Mouse (Mus musculus): ENCODE results near the gene Gse1. TPM values are rescaled to one million over a fixed set of nuclear protein-coding genes. Genes with fewer than 3 reads are reported as not detected.

Gene Gse1
- polyA plus RNA-seq, 1 experiment, result 52.4 TPM

GRCm38 (mm10) chr8:120518736-120519534 lies 290.7 kb downstream of the Gse1 start:
- no peak for TF ChIP-seq POLR2A (IDR thresholded peaks at IDR 0.05; ENCODE audit: borderline replicate concordance, insufficient read depth, low read length)
- no peaks in the 10 kb centered on the region for H3K27me3 ChIP-seq (ENCODE audit: control insufficient read depth, insufficient read depth, low read length)
- H3K4me1 ChIP-seq (ENCODE audit: control insufficient read depth, insufficient read depth, low read length), result peaks cover 59% of the 10 kb centered on the region
- H3K27ac ChIP-seq (ENCODE audit: insufficient read depth, low read length), result no peak overlapping the region
- DNase-seq, result no peak
- H3K4me3 ChIP-seq (replicated peaks; ENCODE audit: insufficient read depth, low read depth, low read length), result no peak overlapping the region
- WGBS, result 66% methylated on average over 14 of the region's 14 CpGs

GRCm38 (mm10) chr8:120520287-120520686 lies 292.0 kb downstream of the Gse1 start:
- no peak for DNase-seq
- Histone ChIP-seq H3K4me1 (ENCODE audit: control insufficient read depth, insufficient read depth, low read length) (peaks cover 53% of the 10 kb centered on the region), H3K27me3 (ENCODE audit: control insufficient read depth, insufficient read depth, low read length) (no peaks in the 10 kb centered on the region), H3K4me3 (replicated peaks; ENCODE audit: insufficient read depth, low read depth, low read length) (no peak overlapping the region), H3K27ac (ENCODE audit: insufficient read depth, low read length) (peak overlapping the region; percentile 2)
- WGBS, result 61% methylated on average over 15 of the region's 15 CpGs
- TF ChIP-seq CTCF (IDR thresholded peaks at IDR 0.05; ENCODE audit: borderline replicate concordance, insufficient read depth, low read depth, low read length), result no peak
- no peak for TF ChIP-seq POLR2A (IDR thresholded peaks at IDR 0.05; ENCODE audit: borderline replicate concordance, insufficient read depth, low read length)

DNA sequence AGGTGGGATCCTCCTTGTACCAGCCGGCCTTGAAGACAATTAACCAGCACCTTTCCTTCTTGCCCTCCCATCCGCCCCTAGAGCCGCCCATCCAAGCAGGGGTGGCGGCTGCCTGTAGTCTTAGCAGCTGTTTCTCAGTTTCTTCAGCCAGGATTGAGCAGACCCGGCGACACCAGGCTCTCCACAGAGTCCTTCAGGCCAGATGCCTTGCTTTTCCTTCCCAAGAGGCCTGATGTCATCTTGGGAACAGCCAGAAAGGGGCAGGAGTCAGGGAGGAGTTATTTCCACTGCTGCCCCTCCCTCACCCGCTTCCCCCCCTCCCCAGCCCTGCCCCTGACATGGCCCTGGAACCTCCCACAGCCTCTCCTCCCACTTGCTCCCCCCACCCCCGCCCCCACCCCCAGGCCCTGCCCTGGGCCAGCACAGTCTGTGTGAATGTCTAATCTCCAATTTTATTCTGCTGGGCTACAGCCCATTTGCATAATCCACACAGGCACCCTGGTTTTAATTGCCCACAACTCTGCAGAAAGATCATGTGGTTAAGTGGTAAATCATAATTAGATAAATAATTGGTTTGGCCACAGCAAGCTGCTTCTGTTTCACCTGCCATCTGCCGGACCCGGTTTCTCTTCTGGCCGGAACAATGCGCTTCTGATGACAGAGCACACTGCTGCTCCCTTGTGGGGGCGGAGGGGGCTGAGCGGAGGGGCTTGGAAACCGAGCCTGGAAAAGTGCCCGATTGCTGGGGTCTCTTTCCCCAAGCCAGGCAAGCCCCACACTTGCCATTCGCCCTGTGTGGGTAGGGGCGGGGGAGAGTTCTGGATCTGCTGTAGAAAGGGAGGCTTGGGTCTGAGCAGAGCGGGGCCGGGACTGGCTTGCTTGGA lies 292.7 kb downstream of the Gse1 start:
- WGBS, result 7% methylated on average over 20 of the region's 20 CpGs
- Histone ChIP-seq H3K4me3 (replicated peaks; ENCODE audit: insufficient read depth, low read depth, low read length) (peak overlapping the region; percentile 27), H3K27me3 (ENCODE audit: control insufficient read depth, insufficient read depth, low read length) (no peaks in the 10 kb centered on the region), H3K4me1 (ENCODE audit: control insufficient read depth, insufficient read depth, low read length) (peaks cover 60% of the 10 kb centered on the region), H3K27ac (ENCODE audit: insufficient read depth, low read length) (peak overlapping the region; percentile 56)
- TF ChIP-seq POLR2A (IDR thresholded peaks at IDR 0.05; ENCODE audit: borderline replicate concordance, insufficient read depth, low read length) (no peak), CTCF (IDR thresholded peaks at IDR 0.05; ENCODE audit: borderline replicate concordance, insufficient read depth, low read depth, low read length) (peak; percentile 44; the same call in 1 of the 2 replicates)
- peak; percentile 83 to 89 for DNase-seq

GRCm38 (mm10) chr8:120521591-120521965 lies 293.3 kb downstream of the Gse1 start:
- peaks cover 62% of the 10 kb centered on the region for H3K4me1 ChIP-seq (ENCODE audit: control insufficient read depth, insufficient read depth, low read length)
- no peak for DNase-seq
- H3K27ac ChIP-seq (ENCODE audit: insufficient read depth, low read length), result peak overlapping the region; percentile 56
- peak overlapping the region; percentile 27 for H3K4me3 ChIP-seq (replicated peaks; ENCODE audit: insufficient read depth, low read depth, low read length)
- WGBS, result 22% methylated on average over 7 of the region's 7 CpGs
- no peaks in the 10 kb centered on the region for H3K27me3 ChIP-seq (ENCODE audit: control insufficient read depth, insufficient read depth, low read length)
- TF ChIP-seq POLR2A (IDR thresholded peaks at IDR 0.05; ENCODE audit: borderline replicate concordance, insufficient read depth, low read length), result no peak
- TF ChIP-seq CTCF (IDR thresholded peaks at IDR 0.05; ENCODE audit: borderline replicate concordance, insufficient read depth, low read depth, low read length), result no peak

GRCm38 (mm10) chr8:120523641-120524040 lies 295.4 kb downstream of the Gse1 start:
- no peak overlapping the region for H3K27ac ChIP-seq (ENCODE audit: insufficient read depth, low read length)
- TF ChIP-seq POLR2A (IDR thresholded peaks at IDR 0.05; ENCODE audit: borderline replicate concordance, insufficient read depth, low read length) (no peak), CTCF (IDR thresholded peaks at IDR 0.05; ENCODE audit: borderline replicate concordance, insufficient read depth, low read depth, low read length) (no peak)
- H3K4me1 ChIP-seq (ENCODE audit: control insufficient read depth, insufficient read depth, low read length), result peaks cover 46% of the 10 kb centered on the region
- no peak for DNase-seq
- WGBS, result 69% methylated on average over 7 of the region's 7 CpGs
- H3K27me3 ChIP-seq (ENCODE audit: control insufficient read depth, insufficient read depth, low read length), result no peaks in the 10 kb centered on the region
- H3K4me3 ChIP-seq (replicated peaks; ENCODE audit: insufficient read depth, low read depth, low read length), result no peak overlapping the region

DNA sequence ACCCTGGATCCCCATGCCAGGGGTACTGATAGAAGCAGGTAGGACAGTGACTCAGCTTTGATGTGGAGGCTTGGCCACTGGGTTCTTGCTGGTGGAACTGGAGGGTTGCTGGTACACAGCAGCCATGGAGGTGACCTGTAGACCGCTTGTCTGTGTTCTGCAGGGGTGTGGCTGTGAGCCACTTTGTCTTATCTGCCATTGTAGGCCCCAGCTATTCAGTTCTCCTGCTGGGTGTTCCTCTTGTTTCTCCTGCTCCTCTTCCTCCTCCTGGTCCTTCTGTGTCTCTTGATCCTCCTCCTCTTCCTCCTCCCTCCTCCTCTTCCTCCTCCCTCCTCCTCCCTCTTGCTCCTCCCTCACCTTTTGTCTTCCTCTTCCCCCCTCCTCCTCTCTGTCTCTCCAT lies 296.9 kb downstream of the Gse1 start:
- 100% methylated on average over 1 of the region's 1 CpGs for WGBS
- TF ChIP-seq POLR2A (IDR thresholded peaks at IDR 0.05; ENCODE audit: borderline replicate concordance, insufficient read depth, low read length) (no peak), CTCF (IDR thresholded peaks at IDR 0.05; ENCODE audit: borderline replicate concordance, insufficient read depth, low read depth, low read length) (no peak)
- peaks cover 32% of the 10 kb centered on the region for H3K4me1 ChIP-seq (ENCODE audit: control insufficient read depth, insufficient read depth, low read length)

GRCm38 (mm10) chr8:120525832-120526231 lies 297.6 kb downstream of the Gse1 start:
- no peaks in the 10 kb centered on the region for H3K27me3 ChIP-seq (ENCODE audit: control insufficient read depth, insufficient read depth, low read length)
- H3K4me3 ChIP-seq (replicated peaks; ENCODE audit: insufficient read depth, low read depth, low read length), result no peak overlapping the region
- TF ChIP-seq CTCF (IDR thresholded peaks at IDR 0.05; ENCODE audit: borderline replicate concordance, insufficient read depth, low read depth, low read length) (no peak), POLR2A (IDR thresholded peaks at IDR 0.05; ENCODE audit: borderline replicate concordance, insufficient read depth, low read length) (no peak)
- 68% methylated on average over 6 of the region's 6 CpGs for WGBS
- H3K4me1 ChIP-seq (ENCODE audit: control insufficient read depth, insufficient read depth, low read length), result peaks cover 26% of the 10 kb centered on the region
- no peak overlapping the region for H3K27ac ChIP-seq (ENCODE audit: insufficient read depth, low read length)
- no peak for DNase-seq

More for the DNA sequence above, 296.9 kb downstream of the Gse1 start:
- Histone ChIP-seq H3K27me3 (ENCODE audit: control insufficient read depth, insufficient read depth, low read length) (no peaks in the 10 kb centered on the region), H3K27ac (ENCODE audit: insufficient read depth, low read length) (no peak overlapping the region), H3K4me3 (replicated peaks; ENCODE audit: insufficient read depth, low read depth, low read length) (no peak overlapping the region)
- no peak for DNase-seq

Measured in cerebellum, adult 2 months (tissue).